Mouse (Mus musculus) hindbrain, embryonic 13.5 days (tissue): Measurements from ENCODE around the gene Ccdc3. TPM values are rescaled to one million over a fixed set of nuclear protein-coding genes. Genes with fewer than 3 reads are reported as not detected.

Experiments used
- ATAC-seq: fragments of 200-750 bp; cut with Nextera tagmentation; 2 replicates; pipeline ENCODE4 v1.8.0; 2017; ENCODE audit warnings: moderate TSS enrichment; ENCODE audit not compliant: low FRiP score
- H3K27ac ChIP-seq: fragments of 300-500 bp; sonication (generic); 2 replicates; pipeline ENCODE4 v1.5.1; 2015; ENCODE audit warnings: inconsistent platforms, mild to moderate bottlenecking, moderate library complexity
- H3K27me3 ChIP-seq: fragments of 300-500 bp; sonication (generic); 2 replicates; pipeline ENCODE4 v1.6.1; 2015; ENCODE audit warnings: mild to moderate bottlenecking, inconsistent platforms
- H3K36me3 ChIP-seq: fragments of 300-500 bp; sonication (generic); 2 replicates; pipeline ENCODE4 v1.6.1; 2015; ENCODE audit warnings: mild to moderate bottlenecking, inconsistent platforms
- H3K4me1 ChIP-seq: fragments of 300-500 bp; sonication (generic); replicated peaks from 2 replicates; pipeline ENCODE4 v1.6.1; 2015; ENCODE audit warnings: inconsistent platforms
- H3K4me2 ChIP-seq: fragments of 300-500 bp; sonication (generic); 2 replicates; pipeline ENCODE4 v1.6.1; 2015; ENCODE audit warnings: inconsistent platforms, mild to moderate bottlenecking, moderate library complexity
- H3K4me3 ChIP-seq: fragments of 300-500 bp; sonication (generic); 2 replicates; pipeline ENCODE4 v1.5.1; 2015; ENCODE audit warnings: mild to moderate bottlenecking, inconsistent platforms
- H3K9ac ChIP-seq: fragments of 300-500 bp; sonication (generic); 2 replicates; pipeline ENCODE4 v1.6.1; 2015; ENCODE audit warnings: mild to moderate bottlenecking, inconsistent platforms
- H3K9me3 ChIP-seq: fragments of 300-500 bp; sonication (generic); 2 replicates; pipeline ENCODE4 v1.6.1; 2016; ENCODE audit warnings: inconsistent platforms
- WGBS: fragments of 180-500 bp; shearing (Covaris S2); methylation state at CpG from one replicate; pipeline ENCODE4 v1.1.7; 2015; 5-methylcytosine and 5-hydroxymethylcytosine counted together
- polyA plus RNA-seq: library from polyadenylated mRNA; unstranded; fragments of >200 nt; fragmentation: Nextera tagmentation; extraction: Ambion mirVana; gene quantifications from 2 replicates; pipeline ENCODE4 v1.2.1, GENCODE M21; 2015

Gene Ccdc3
- polyA plus RNA-seq, 1 experiment from 2014 or later, result 11.3 TPM

GRCm38 (mm10) chr2:5197486-5197885, 59.9 kb downstream of the Ccdc3 start:
- 56% methylated on average over 4 of the region's 4 CpGs for WGBS
- no peak overlapping the region for H3K4me3 ChIP-seq
- no peak overlapping the region for H3K27ac ChIP-seq
- H3K27me3 ChIP-seq, result no peaks in the 10 kb centered on the region
- no peak overlapping the region for H3K9ac ChIP-seq
- H3K4me1 ChIP-seq, result peaks cover 8% of the 10 kb centered on the region; the same call in 1 of the 2 replicates
- no peaks in the 10 kb centered on the region for H3K9me3 ChIP-seq
- H3K4me2 ChIP-seq, result no peak overlapping the region
- no peaks in the 10 kb centered on the region for H3K36me3 ChIP-seq
- no peak for ATAC-seq

- 80% methylated on average over 17 of the region's 17 CpGs for WGBS
- H3K4me3 ChIP-seq, result no peak overlapping the region
Measured at GRCm38 (mm10) chr2:5199289-5199688, 61.7 kb downstream of the Ccdc3 start.

GRCm38 (mm10) chr2:5200817-5201364, 63.3 kb downstream of the Ccdc3 start:
- Histone ChIP-seq H3K27ac (no peak overlapping the region), H3K9ac (no peak overlapping the region), H3K4me1 (peaks cover 8% of the 10 kb centered on the region; the same call in 1 of the 2 replicates), H3K4me3 (no peak overlapping the region), H3K36me3 (no peaks in the 10 kb centered on the region), H3K9me3 (no peaks in the 10 kb centered on the region), H3K4me2 (no peak overlapping the region), H3K27me3 (no peaks in the 10 kb centered on the region)
- 83% methylated on average over 7 of the region's 7 CpGs for WGBS
- ATAC-seq, result no peak

More at GRCm38 (mm10) chr2:5199289-5199688, 61.7 kb downstream of the Ccdc3 start:
- H3K9me3 ChIP-seq, result no peaks in the 10 kb centered on the region
- no peak overlapping the region for H3K27ac ChIP-seq
- no peaks in the 10 kb centered on the region for H3K27me3 ChIP-seq
- no peak overlapping the region for H3K4me2 ChIP-seq
- ATAC-seq, result no peak
- H3K36me3 ChIP-seq, result no peaks in the 10 kb centered on the region
- H3K9ac ChIP-seq, result no peak overlapping the region
- H3K4me1 ChIP-seq, result peaks cover 8% of the 10 kb centered on the region; the same call in 1 of the 2 replicates

GRCm38 (mm10) chr2:5203146-5203545, 65.6 kb downstream of the Ccdc3 start:
- no peaks in the 10 kb centered on the region for H3K9me3 ChIP-seq
- no peak overlapping the region for H3K4me2 ChIP-seq
- H3K27ac ChIP-seq, result no peak overlapping the region
- 88% methylated on average over 1 of the region's 1 CpGs for WGBS
- no peak overlapping the region for H3K9ac ChIP-seq
- ATAC-seq, result no peak
- H3K4me1 ChIP-seq, result peaks cover 3% of the 10 kb centered on the region; the same call in 1 of the 2 replicates
- no peak overlapping the region for H3K4me3 ChIP-seq
- no peaks in the 10 kb centered on the region for H3K36me3 ChIP-seq
- H3K27me3 ChIP-seq, result no peaks in the 10 kb centered on the region

- no peak for ATAC-seq
- Histone ChIP-seq H3K27ac (no peak overlapping the region), H3K4me1 (no peaks in the 10 kb centered on the region), H3K36me3 (no peaks in the 10 kb centered on the region), H3K4me2 (no peak overlapping the region), H3K4me3 (no peak overlapping the region), H3K9me3 (no peaks in the 10 kb centered on the region), H3K27me3 (no peaks in the 10 kb centered on the region), H3K9ac (no peak overlapping the region)
- WGBS, result 81% methylated on average over 1 of the region's 1 CpGs
Measured at GRCm38 (mm10) chr2:5204941-5205340, 67.4 kb downstream of the Ccdc3 start.

GRCm38 (mm10) chr2:5206651-5207050, 69.1 kb downstream of the Ccdc3 start:
- no peaks in the 10 kb centered on the region for H3K36me3 ChIP-seq
- 84% methylated on average over 3 of the region's 3 CpGs for WGBS
- H3K9ac ChIP-seq, result no peak overlapping the region
- H3K9me3 ChIP-seq, result no peaks in the 10 kb centered on the region
- H3K4me3 ChIP-seq, result no peak overlapping the region
- H3K27me3 ChIP-seq, result no peaks in the 10 kb centered on the region
- H3K4me2 ChIP-seq, result no peak overlapping the region
- no peaks in the 10 kb centered on the region for H3K4me1 ChIP-seq
- ATAC-seq, result no peak
- H3K27ac ChIP-seq, result no peak overlapping the region

GRCm38 (mm10) chr2:5214581-5214980, 77.0 kb downstream of the Ccdc3 start:
- H3K27me3 ChIP-seq, result no peaks in the 10 kb centered on the region
- 80% methylated on average over 1 of the region's 1 CpGs for WGBS
- ATAC-seq, result no peak
- no peak overlapping the region for H3K9ac ChIP-seq
- H3K36me3 ChIP-seq, result no peaks in the 10 kb centered on the region
- no peak overlapping the region for H3K4me2 ChIP-seq
- H3K27ac ChIP-seq, result no peak overlapping the region
- peaks cover 4% of the 10 kb centered on the region; the same call in 1 of the 2 replicates for H3K9me3 ChIP-seq
- no peak overlapping the region for H3K4me3 ChIP-seq
- H3K4me1 ChIP-seq, result no peaks in the 10 kb centered on the region

- no peaks in the 10 kb centered on the region for H3K27me3 ChIP-seq
- H3K4me2 ChIP-seq, result no peak overlapping the region
- peaks cover 4% of the 10 kb centered on the region; the same call in 1 of the 2 replicates for H3K9me3 ChIP-seq
- no peaks in the 10 kb centered on the region for H3K36me3 ChIP-seq
- no peak overlapping the region for H3K27ac ChIP-seq
- H3K4me3 ChIP-seq, result no peak overlapping the region
- H3K9ac ChIP-seq, result no peak overlapping the region
- ATAC-seq, result no peak
- H3K4me1 ChIP-seq, result no peaks in the 10 kb centered on the region
- WGBS, result 84% methylated on average over 9 of the region's 9 CpGs
Measured at GRCm38 (mm10) chr2:5215252-5215815, 77.8 kb downstream of the Ccdc3 start.

GRCm38 (mm10) chr2:5219206-5219605, 81.6 kb downstream of the Ccdc3 start:
- Histone ChIP-seq H3K27ac (no peak overlapping the region), H3K27me3 (no peaks in the 10 kb centered on the region), H3K36me3 (no peaks in the 10 kb centered on the region), H3K4me2 (no peak overlapping the region), H3K4me3 (no peak overlapping the region), H3K4me1 (no peaks in the 10 kb centered on the region), H3K9me3 (peaks cover 4% of the 10 kb centered on the region; the same call in 1 of the 2 replicates), H3K9ac (no peak overlapping the region)
- 88% methylated on average over 1 of the region's 1 CpGs for WGBS
- ATAC-seq, result no peak

GRCm38 (mm10) chr2:5219847-5220375, 82.3 kb downstream of the Ccdc3 start:
- no peak overlapping the region for H3K4me2 ChIP-seq
- no peaks in the 10 kb centered on the region for H3K36me3 ChIP-seq
- ATAC-seq, result no peak
- H3K27me3 ChIP-seq, result no peaks in the 10 kb centered on the region
- H3K27ac ChIP-seq, result no peak overlapping the region
- H3K9me3 ChIP-seq, result peaks cover 4% of the 10 kb centered on the region; the same call in 1 of the 2 replicates
- H3K4me1 ChIP-seq, result no peaks in the 10 kb centered on the region
- no peak overlapping the region for H3K4me3 ChIP-seq
- H3K9ac ChIP-seq, result no peak overlapping the region
- 66% methylated on average over 1 of the region's 1 CpGs for whole genome bisulfite sequencing

GRCm38 (mm10) chr2:5222571-5222970, 85.0 kb downstream of the Ccdc3 start:
- no peak overlapping the region for H3K4me2 ChIP-seq
- no peak overlapping the region for H3K4me3 ChIP-seq
- 86% methylated on average over 2 of the region's 2 CpGs for WGBS
- no peak overlapping the region for H3K9ac ChIP-seq
- no peak for ATAC-seq
- no peaks in the 10 kb centered on the region for H3K36me3 ChIP-seq
- peaks cover 4% of the 10 kb centered on the region; the same call in 1 of the 2 replicates for H3K9me3 ChIP-seq
- H3K27ac ChIP-seq, result no peak overlapping the region
- H3K4me1 ChIP-seq, result no peaks in the 10 kb centered on the region
- H3K27me3 ChIP-seq, result no peaks in the 10 kb centered on the region

GRCm38 (mm10) chr2:5236846-5237482, 99.4 kb downstream of the Ccdc3 start:
- H3K9me3 ChIP-seq, result no peaks in the 10 kb centered on the region
- peaks cover 14% of the 10 kb centered on the region for H3K4me1 ChIP-seq
- no peak overlapping the region for H3K4me2 ChIP-seq
- no peak overlapping the region for H3K4me3 ChIP-seq
- no peaks in the 10 kb centered on the region for H3K27me3 ChIP-seq
- H3K36me3 ChIP-seq, result no peaks in the 10 kb centered on the region
- no peak for ATAC-seq
- H3K27ac ChIP-seq, result no peak overlapping the region
- WGBS, result 71% methylated on average over 3 of the region's 3 CpGs
- H3K9ac ChIP-seq, result no peak overlapping the region
